Mouse (Mus musculus): Measurements from ENCODE around the gene Tmc5. TPM values are rescaled to one million over a fixed set of nuclear protein-coding genes. Genes with fewer than 3 reads are reported as not detected.

The Tmc5 gene
- polyA plus RNA-seq, 1 experiment from 2014 or later: not detected

- Histone ChIP-seq H3K36me3 (ENCODE audit: inconsistent target) (no peaks in the 10 kb centered on the region), H3K27ac (no peak overlapping the region), H3K79me2 (ENCODE audit: inconsistent target) (no peaks in the 10 kb centered on the region), H3K4me3 (ENCODE audit: inconsistent target) (no peak overlapping the region)
- WGBS (ENCODE audit: missing documents): 55% methylated on average over 7 of the region's 9 CpGs
Observed at GRCm38 (mm10) chr7:118593567-118594407, 3.3 kb upstream of the Tmc5 start.

- H3K79me2 ChIP-seq (ENCODE audit: inconsistent target): no peaks in the 10 kb centered on the region
- H3K27ac ChIP-seq: no peak overlapping the region
- H3K36me3 ChIP-seq (ENCODE audit: inconsistent target): no peaks in the 10 kb centered on the region
- 37% methylated on average over 10 of the region's 10 CpGs for WGBS (ENCODE audit: missing documents)
- no peak overlapping the region for H3K4me3 ChIP-seq (ENCODE audit: inconsistent target)
Observed at GRCm38 (mm10) chr7:118594611-118595010, 2.5 kb upstream of the Tmc5 start.

GRCm38 (mm10) chr7:118595228-118595627, 1.9 kb upstream of the Tmc5 start:
- Histone ChIP-seq H3K79me2 (ENCODE audit: inconsistent target) (no peaks in the 10 kb centered on the region), H3K36me3 (ENCODE audit: inconsistent target) (no peaks in the 10 kb centered on the region), H3K27ac (no peak overlapping the region), H3K4me3 (ENCODE audit: inconsistent target) (no peak overlapping the region)
- 5% methylated on average over 14 of the region's 14 CpGs for WGBS (ENCODE audit: missing documents)

DNA sequence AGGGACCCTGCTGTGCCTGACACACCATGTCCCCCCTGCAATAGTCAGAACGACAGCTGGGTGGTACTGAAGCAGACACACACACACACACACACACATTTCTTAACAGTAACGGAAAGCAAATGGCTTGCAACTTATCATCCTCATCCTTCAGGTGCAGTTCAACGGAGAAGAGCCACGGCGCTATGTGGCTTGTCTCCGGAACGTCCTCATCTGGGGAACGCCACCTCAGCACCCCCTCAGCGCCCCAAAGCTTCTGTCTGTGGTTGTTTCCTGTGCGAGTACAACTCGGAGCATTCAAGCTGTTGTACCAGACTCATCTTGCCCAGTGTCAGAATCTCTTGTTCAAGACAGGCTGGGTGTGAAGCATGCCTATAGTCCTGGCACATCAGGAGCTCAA, 826 bp upstream of the Tmc5 start:
- H3K79me2 ChIP-seq (ENCODE audit: inconsistent target): no peaks in the 10 kb centered on the region
- H3K4me3 ChIP-seq (ENCODE audit: inconsistent target): no peak overlapping the region
- no peak overlapping the region for H3K27ac ChIP-seq
- H3K36me3 ChIP-seq (ENCODE audit: inconsistent target): no peaks in the 10 kb centered on the region
- 85% methylated on average over 10 of the region's 11 CpGs for WGBS (ENCODE audit: missing documents)

DNA sequence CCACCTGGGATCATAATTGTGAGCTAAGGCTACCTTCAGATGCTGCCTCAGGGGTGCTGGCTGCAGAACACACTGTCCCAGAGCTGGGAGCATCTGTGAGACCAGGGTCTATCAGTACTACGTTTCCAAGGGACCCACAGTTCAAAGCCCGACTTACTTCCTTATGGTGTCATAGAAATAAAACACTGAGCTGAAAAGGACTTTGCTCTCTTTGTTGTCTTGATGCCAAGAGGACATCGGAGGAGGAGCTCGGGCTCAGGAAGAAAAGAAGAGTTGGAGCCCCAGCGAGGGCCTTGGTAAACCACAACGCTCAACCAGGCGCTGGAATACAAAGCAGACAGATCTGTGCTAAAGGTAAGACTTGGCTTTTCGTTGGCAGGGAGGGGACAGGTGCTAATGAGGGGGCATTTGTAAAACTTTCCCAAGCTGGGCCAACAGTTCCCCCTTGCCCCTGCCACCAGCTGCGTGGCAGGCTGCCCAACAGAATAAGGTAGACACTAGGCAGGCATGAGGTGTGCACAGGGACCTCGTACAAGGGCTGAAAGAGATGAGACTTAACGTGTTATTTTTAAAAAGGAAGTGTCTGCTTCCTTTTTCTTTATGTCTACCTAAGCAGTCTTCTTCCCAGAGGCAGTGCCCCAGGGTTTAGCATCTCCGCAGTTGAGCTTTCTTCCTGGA, 3.0 kb downstream of the Tmc5 start:
- no peaks in the 10 kb centered on the region for H3K36me3 ChIP-seq (ENCODE audit: inconsistent target)
- H3K79me2 ChIP-seq (ENCODE audit: inconsistent target): no peaks in the 10 kb centered on the region
- no peak overlapping the region for H3K27ac ChIP-seq
- H3K4me3 ChIP-seq (ENCODE audit: inconsistent target): no peak overlapping the region
- 19% methylated on average over 12 of the region's 12 CpGs for WGBS (ENCODE audit: missing documents)

- Histone ChIP-seq H3K4me3 (ENCODE audit: inconsistent target) (no peak overlapping the region), H3K79me2 (ENCODE audit: inconsistent target) (no peaks in the 10 kb centered on the region), H3K27ac (no peak overlapping the region), H3K36me3 (ENCODE audit: inconsistent target) (no peaks in the 10 kb centered on the region)
- 77% methylated on average over 8 of the region's 8 CpGs for WGBS (ENCODE audit: missing documents)
Observed at GRCm38 (mm10) chr7:118604842-118605241, 7.7 kb downstream of the Tmc5 start.

GRCm38 (mm10) chr7:118609815-118610214, 12.7 kb downstream of the Tmc5 start:
- 98% methylated on average over 7 of the region's 7 CpGs for WGBS (ENCODE audit: missing documents)
- Histone ChIP-seq H3K27ac (no peak overlapping the region), H3K4me3 (ENCODE audit: inconsistent target) (no peak overlapping the region), H3K36me3 (ENCODE audit: inconsistent target) (no peaks in the 10 kb centered on the region), H3K79me2 (ENCODE audit: inconsistent target) (no peaks in the 10 kb centered on the region)

GRCm38 (mm10) chr7:118610721-118611120, 13.6 kb downstream of the Tmc5 start:
- WGBS (ENCODE audit: missing documents): 90% methylated on average over 12 of the region's 13 CpGs
- no peak overlapping the region for H3K4me3 ChIP-seq (ENCODE audit: inconsistent target)
- H3K27ac ChIP-seq: no peak overlapping the region
- H3K79me2 ChIP-seq (ENCODE audit: inconsistent target): no peaks in the 10 kb centered on the region
- H3K36me3 ChIP-seq (ENCODE audit: inconsistent target): no peaks in the 10 kb centered on the region

- WGBS (ENCODE audit: missing documents): 90% methylated on average over 4 of the region's 4 CpGs
Observed at GRCm38 (mm10) chr7:118611185-118611749, 14.2 kb downstream of the Tmc5 start.

DNA sequence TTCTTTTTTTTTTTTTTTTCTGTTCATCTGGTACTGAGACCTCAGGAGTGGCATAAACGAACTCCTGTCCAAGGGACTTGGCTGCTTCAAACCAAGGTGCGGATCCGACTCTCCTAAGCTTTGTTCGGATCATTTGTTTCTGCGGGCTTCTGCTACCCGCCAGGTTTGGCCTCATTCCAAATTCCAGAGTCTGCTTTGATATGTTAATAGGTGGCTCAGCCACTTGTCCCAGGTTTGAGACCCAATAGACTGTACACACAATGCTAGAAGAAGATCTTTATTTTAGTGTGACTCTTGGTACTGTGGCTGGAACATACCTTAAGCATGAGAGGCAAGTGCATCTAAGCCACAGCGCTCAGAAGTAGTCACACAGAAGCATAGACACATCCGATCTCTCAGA, 14.8 kb downstream of the Tmc5 start:
- Histone ChIP-seq H3K4me3 (ENCODE audit: inconsistent target) (no peak overlapping the region), H3K79me2 (ENCODE audit: inconsistent target) (no peaks in the 10 kb centered on the region), H3K36me3 (ENCODE audit: inconsistent target) (no peaks in the 10 kb centered on the region), H3K27ac (no peak overlapping the region)
- WGBS (ENCODE audit: missing documents): 95% methylated on average over 7 of the region's 8 CpGs

More at GRCm38 (mm10) chr7:118611185-118611749, 14.2 kb downstream of the Tmc5 start:
- H3K27ac ChIP-seq: no peak overlapping the region
- no peak overlapping the region for H3K4me3 ChIP-seq (ENCODE audit: inconsistent target)
- H3K79me2 ChIP-seq (ENCODE audit: inconsistent target): no peaks in the 10 kb centered on the region
- H3K36me3 ChIP-seq (ENCODE audit: inconsistent target): no peaks in the 10 kb centered on the region

GRCm38 (mm10) chr7:118614076-118614475, 17.0 kb downstream of the Tmc5 start:
- 78% methylated on average over 13 of the region's 13 CpGs for WGBS (ENCODE audit: missing documents)
- H3K27ac ChIP-seq: no peak overlapping the region
- no peaks in the 10 kb centered on the region for H3K79me2 ChIP-seq (ENCODE audit: inconsistent target)
- no peak overlapping the region for H3K4me3 ChIP-seq (ENCODE audit: inconsistent target)
- no peaks in the 10 kb centered on the region for H3K36me3 ChIP-seq (ENCODE audit: inconsistent target)

- Histone ChIP-seq H3K36me3 (ENCODE audit: inconsistent target) (no peaks in the 10 kb centered on the region), H3K79me2 (ENCODE audit: inconsistent target) (no peaks in the 10 kb centered on the region), H3K4me3 (ENCODE audit: inconsistent target) (no peak overlapping the region), H3K27ac (no peak overlapping the region)
- WGBS (ENCODE audit: missing documents): 90% methylated on average over 5 of the region's 5 CpGs
Observed at GRCm38 (mm10) chr7:118618104-118618503, 21.0 kb downstream of the Tmc5 start.

DNA sequence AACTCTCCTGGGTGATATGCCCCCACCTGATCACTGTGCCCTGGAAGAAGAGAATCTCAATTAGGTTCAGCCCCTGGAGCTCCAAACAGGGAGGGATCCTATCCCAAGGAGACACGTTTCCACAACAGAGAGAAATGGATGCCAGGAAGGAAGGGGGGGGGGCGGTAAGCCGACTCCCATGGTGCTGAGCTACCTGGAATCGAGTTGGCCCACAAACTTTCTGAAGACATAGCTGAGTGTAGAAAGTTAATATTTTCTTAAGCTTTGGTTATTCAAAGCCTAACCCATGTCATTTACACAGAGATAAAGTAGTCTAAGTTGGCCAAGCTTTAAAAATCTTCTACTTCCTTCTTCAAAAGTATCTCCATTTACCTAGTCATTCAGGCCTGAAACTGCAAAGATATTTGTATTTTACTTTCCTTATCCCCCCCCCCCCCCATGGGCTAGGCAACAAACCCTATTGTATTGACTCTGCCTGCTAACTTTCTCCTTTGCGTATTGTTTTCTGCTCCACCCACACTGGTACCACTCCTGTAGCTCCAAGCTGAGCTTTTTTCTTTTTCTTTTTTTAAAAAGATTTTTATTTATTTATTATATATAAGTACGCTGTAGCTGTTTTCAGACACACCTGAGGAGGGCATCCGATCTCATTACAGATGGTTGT, 23.3 kb downstream of the Tmc5 start:
- H3K4me3 ChIP-seq (ENCODE audit: inconsistent target): no peak overlapping the region
- H3K79me2 ChIP-seq (ENCODE audit: inconsistent target): no peaks in the 10 kb centered on the region
- WGBS (ENCODE audit: missing documents): 87% methylated on average over 5 of the region's 7 CpGs

DNA sequence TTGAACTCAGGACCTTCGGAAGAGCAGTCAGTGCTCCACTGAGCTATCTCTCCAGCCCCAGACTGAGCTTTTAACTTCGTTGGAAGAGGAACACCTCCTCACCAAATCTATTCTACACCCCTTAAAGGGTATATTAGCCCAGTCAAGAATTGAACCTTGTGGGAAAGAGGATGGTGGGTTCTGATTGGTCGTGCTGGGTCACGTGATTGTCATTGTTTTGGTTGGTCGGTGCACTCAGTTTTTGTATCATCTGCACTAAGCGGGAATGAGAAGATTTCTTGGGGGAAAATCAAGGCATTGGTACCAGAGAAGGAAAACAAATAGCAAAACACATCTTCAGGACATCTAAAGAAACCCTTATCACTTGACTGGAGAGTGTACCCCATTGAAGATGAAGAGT, 24.0 kb downstream of the Tmc5 start:
- Histone ChIP-seq H3K36me3 (ENCODE audit: inconsistent target) (no peaks in the 10 kb centered on the region), H3K4me3 (ENCODE audit: inconsistent target) (no peak overlapping the region), H3K27ac (no peak overlapping the region), H3K79me2 (ENCODE audit: inconsistent target) (no peaks in the 10 kb centered on the region)
- WGBS (ENCODE audit: missing documents): 92% methylated on average over 6 of the region's 6 CpGs

More for the DNA sequence above, 23.3 kb downstream of the Tmc5 start:
- Histone ChIP-seq H3K27ac (no peak overlapping the region), H3K36me3 (ENCODE audit: inconsistent target) (no peaks in the 10 kb centered on the region)
